15 mouse cellular contexts compared by ENCODE assay signal in genomic region chr2:155872486-155872885, GRCm38 (mm10). TPM values are rescaled to one million over a fixed set of nuclear protein-coding genes. Genes with fewer than 3 reads are reported as not detected.
DNase-seq lines count a peak whose midpoint lies in the region; ATAC-seq and TF ChIP-seq lines count a peak whose summit lies in the region.
"Had no signal": no experiment of that assay in that cellular context is flagged by ENCODE, and none has a peak within 500 bp of the region (broad histone marks: within the 10 kb centered on the region; RNA-seq: fewer than 3 reads in every experiment).

No protein-coding gene starts in this region.

- DNase-seq in forebrain, embryonic 10.5 days (ENCODE audit: extremely low spot score, low spot score): no peak
- peak; percentile 27 for DNase-seq in retina, postnatal 1 day
- no peak for DNase-seq in retina, embryonic 14.5 days (ENCODE audit: low spot score)
- no peak for DNase-seq in hindbrain, embryonic 14.5 days (ENCODE audit: low spot score)
- DNase-seq in stomach, postnatal 0 days (ENCODE audit: low spot score): no peak
- no peak for DNase-seq in spleen, postnatal 14 days (ENCODE audit: low spot score in 2 of 2)
- DNase-seq in ovary, postnatal 10 days (ENCODE audit: low spot score): no peak
- DNase-seq: gastrocnemius, postnatal 10 days; lung, adult 2 months; right cerebral cortex, postnatal 25 days had no signal

- peaks cover 42% of the 10 kb centered on the region for H3K36me3 ChIP-seq in forebrain, embryonic 13.5 days (ENCODE audit: poor library complexity, severe bottlenecking)
- peaks cover 69% of the 10 kb centered on the region for H3K36me3 ChIP-seq in forebrain, embryonic 10.5 days (replicated peaks)
- H3K36me3 ChIP-seq in hindbrain, embryonic 14.5 days (replicated peaks; ENCODE audit: control insufficient read depth, insufficient read depth): peaks cover 33% of the 10 kb centered on the region; the same call in 1 of the 2 replicates
- H3K36me3 ChIP-seq in stomach, postnatal 0 days (ENCODE audit: control insufficient read depth, insufficient read depth, low read length): 0 out of 2 replicates have a peak, but pooled peaks cover 4% of the 10 kb centered on the region

- H3K27ac ChIP-seq in forebrain, embryonic 13.5 days: peak overlapping the region; percentile 74
- no peak overlapping the region; the same call in 1 of the 2 replicates for H3K27ac ChIP-seq in forebrain, embryonic 10.5 days
- peak overlapping the region; percentile 67 for H3K27ac ChIP-seq in hindbrain, embryonic 14.5 days
- 0 out of 2 replicates have a peak overlapping the region, but pooled peaks have one; percentile 31 for H3K27ac ChIP-seq in stomach, postnatal 0 days (replicated peaks)
- H3K27ac ChIP-seq: heart, embryonic 13.5 days; kidney, postnatal 0 days had no signal

- H3K9ac ChIP-seq in forebrain, embryonic 13.5 days: no peak overlapping the region
- no peak overlapping the region for H3K9ac ChIP-seq in hindbrain, embryonic 14.5 days
- no peak overlapping the region for H3K9ac ChIP-seq in stomach, postnatal 0 days (ENCODE audit: low read length)
- H3K9ac ChIP-seq: heart, embryonic 13.5 days; limb, embryonic 15.5 days; stomach, embryonic 15.5 days had no signal

- peaks cover 25% of the 10 kb centered on the region for H3K4me1 ChIP-seq in forebrain, embryonic 13.5 days
- H3K4me1 ChIP-seq in forebrain, embryonic 10.5 days: no peaks in the 10 kb centered on the region
- peaks cover 19% of the 10 kb centered on the region for H3K4me1 ChIP-seq in hindbrain, embryonic 14.5 days (replicated peaks; ENCODE audit: control insufficient read depth, insufficient read depth, low read length)
- 0 out of 2 replicates have a peak, but pooled peaks cover 2% of the 10 kb centered on the region for H3K4me1 ChIP-seq in stomach, postnatal 0 days (replicated peaks; ENCODE audit: control insufficient read depth, insufficient read depth)

- no peaks in the 10 kb centered on the region for H3K27me3 ChIP-seq in forebrain, embryonic 13.5 days
- H3K27me3 ChIP-seq in forebrain, embryonic 10.5 days (ENCODE audit: poor library complexity, severe bottlenecking): no peaks in the 10 kb centered on the region
- no peaks in the 10 kb centered on the region for H3K27me3 ChIP-seq in hindbrain, embryonic 14.5 days (ENCODE audit: control insufficient read depth, insufficient read depth, low read length)
- no peaks in the 10 kb centered on the region for H3K27me3 ChIP-seq in stomach, postnatal 0 days (ENCODE audit: control insufficient read depth, insufficient read depth, low read length)
- H3K27me3 ChIP-seq: heart, embryonic 13.5 days; limb, embryonic 15.5 days; stomach, embryonic 15.5 days had no signal

- TF ChIP-seq EP300 in stomach, postnatal 0 days (optimal IDR thresholded peaks at IDR 0.05): no peak

- TF ChIP-seq CTCF in stomach, postnatal 0 days (IDR thresholded peaks at IDR 0.05; ENCODE audit: low read depth): no peak

- peak; percentile 65 for ATAC-seq in forebrain, embryonic 13.5 days
- no peak for ATAC-seq in hindbrain, embryonic 14.5 days (ENCODE audit: low FRiP score)
- ATAC-seq in stomach, postnatal 0 days (ENCODE audit: low FRiP score, low TSS enrichment): no peak

- H3K4me2 ChIP-seq in forebrain, embryonic 13.5 days: peak overlapping the region; percentile 6; the same call in 1 of the 2 replicates
- no peak overlapping the region for H3K4me2 ChIP-seq in hindbrain, embryonic 14.5 days (replicated peaks)
- no peak overlapping the region for H3K4me2 ChIP-seq in stomach, postnatal 0 days (replicated peaks; ENCODE audit: low read depth)
- H3K4me2 ChIP-seq: heart, embryonic 13.5 days; limb, embryonic 15.5 days; stomach, embryonic 15.5 days had no signal

- no peak overlapping the region for H3K4me3 ChIP-seq in forebrain, embryonic 13.5 days
- H3K4me3 ChIP-seq in forebrain, embryonic 10.5 days: no peak overlapping the region
- H3K4me3 ChIP-seq in hindbrain, embryonic 14.5 days (replicated peaks; ENCODE audit: low read length): no peak overlapping the region
- H3K4me3 ChIP-seq in stomach, postnatal 0 days (ENCODE audit: low read depth, low read length): no peak overlapping the region
- H3K4me3 ChIP-seq: heart, embryonic 13.5 days; limb, embryonic 15.5 days; stomach, embryonic 15.5 days had no signal

- 68% methylated on average over 8 of the region's 8 CpGs for WGBS in forebrain, embryonic 13.5 days
- 91% methylated on average over 8 of the region's 8 CpGs for WGBS in forebrain, embryonic 10.5 days
- WGBS in hindbrain, embryonic 14.5 days: 50% methylated on average over 8 of the region's 8 CpGs
- 56% methylated on average over 8 of the region's 8 CpGs for WGBS in stomach, postnatal 0 days

- H3K9me3 ChIP-seq in forebrain, embryonic 13.5 days (replicated peaks): no peaks in the 10 kb centered on the region
- no peaks in the 10 kb centered on the region for H3K9me3 ChIP-seq in forebrain, embryonic 10.5 days
- no peaks in the 10 kb centered on the region for H3K9me3 ChIP-seq in hindbrain, embryonic 14.5 days (ENCODE audit: control insufficient read depth, low read length)
- H3K9me3 ChIP-seq in stomach, postnatal 0 days (ENCODE audit: control insufficient read depth, low read length): no peaks in the 10 kb centered on the region
- H3K9me3 ChIP-seq: heart, embryonic 13.5 days; limb, embryonic 15.5 days; stomach, embryonic 15.5 days had no signal

RNA-seq across cellular contexts. Expression of gene Fam83c, which starts 37.8 kb away (rescaled TPM):
- polyA plus RNA-seq in forebrain, embryonic 13.5 days (2015; fragmentation: Nextera tagmentation; extraction: Ambion mirVana): 0.35 and 0.54 TPM in 2 replicates
- 0.26 and 0.29 TPM in 2 replicates for polyA plus RNA-seq in forebrain, embryonic 10.5 days (2016; fragmentation: Nextera tagmentation; extraction: Ambion mirVana)
- polyA plus RNA-seq in hindbrain, embryonic 14.5 days (2014; fragmentation: Nextera tagmentation; extraction: Ambion mirVana): 0.31 TPM in 2 replicates
- polyA plus RNA-seq in stomach, postnatal 0 days (2015; fragmentation: Nextera tagmentation; extraction: Ambion mirVana): 2.7 and 4.4 TPM in 2 replicates

RNA-seq across cellular contexts. Expression of gene Eif6, which starts 45.8 kb away (rescaled TPM):
- 164 and 171 TPM in 2 replicates for polyA plus RNA-seq in forebrain, embryonic 13.5 days (2015; fragmentation: Nextera tagmentation; extraction: Ambion mirVana)
- polyA plus RNA-seq in forebrain, embryonic 10.5 days (2016; fragmentation: Nextera tagmentation; extraction: Ambion mirVana): 241 and 249 TPM in 2 replicates
- polyA plus RNA-seq in hindbrain, embryonic 14.5 days (2014; fragmentation: Nextera tagmentation; extraction: Ambion mirVana): 132 and 134 TPM in 2 replicates
- polyA plus RNA-seq in stomach, postnatal 0 days (2015; fragmentation: Nextera tagmentation; extraction: Ambion mirVana): 310 and 318 TPM in 2 replicates

RNA-seq across cellular contexts. Expression of gene BC029722, which starts 53.3 kb away (rescaled TPM):
- 19.4 and 20.3 TPM in 2 replicates for polyA plus RNA-seq in forebrain, embryonic 13.5 days (2015; fragmentation: Nextera tagmentation; extraction: Ambion mirVana)
- polyA plus RNA-seq in forebrain, embryonic 10.5 days (2016; fragmentation: Nextera tagmentation; extraction: Ambion mirVana): 5.9 and 6.8 TPM in 2 replicates
- 27.6 and 28.1 TPM in 2 replicates for polyA plus RNA-seq in hindbrain, embryonic 14.5 days (2014; fragmentation: Nextera tagmentation; extraction: Ambion mirVana)
- 26.8 and 29.8 TPM in 2 replicates for polyA plus RNA-seq in stomach, postnatal 0 days (2015; fragmentation: Nextera tagmentation; extraction: Ambion mirVana)

RNA-seq across cellular contexts. Expression of gene Uqcc1, which starts 57.6 kb away (rescaled TPM):
- polyA plus RNA-seq in forebrain, embryonic 13.5 days (2015; fragmentation: Nextera tagmentation; extraction: Ambion mirVana): 69.9 and 73.5 TPM in 2 replicates
- polyA plus RNA-seq in forebrain, embryonic 10.5 days (2016; fragmentation: Nextera tagmentation; extraction: Ambion mirVana): 78.4 and 82.2 TPM in 2 replicates
- polyA plus RNA-seq in hindbrain, embryonic 14.5 days (2014; fragmentation: Nextera tagmentation; extraction: Ambion mirVana): 72.7 TPM in 2 replicates
- 41.9 and 46.4 TPM in 2 replicates for polyA plus RNA-seq in stomach, postnatal 0 days (2015; fragmentation: Nextera tagmentation; extraction: Ambion mirVana)
